10 mouse cellular contexts compared by ENCODE assay signal in the genomic region with DNA sequence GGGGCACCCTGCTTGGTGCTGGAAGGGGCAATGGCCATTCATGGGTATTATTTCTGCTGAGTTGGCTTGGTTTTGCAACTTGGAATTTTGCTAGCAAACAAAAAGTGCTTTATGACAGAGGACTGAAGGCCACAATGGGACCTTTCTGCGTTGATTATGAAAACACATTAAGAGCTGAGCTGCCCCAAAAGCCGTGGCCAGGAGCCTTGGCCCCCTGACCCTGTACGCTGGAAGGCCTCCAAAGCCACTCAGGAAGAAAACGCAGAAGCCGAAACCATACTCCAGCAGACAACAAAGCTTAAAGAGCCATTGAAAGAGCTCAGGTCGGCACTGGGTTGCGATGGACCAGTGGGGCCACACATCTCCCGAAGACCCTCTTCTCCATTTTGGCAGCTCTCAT. TPM values are rescaled to one million over a fixed set of nuclear protein-coding genes. Genes with fewer than 3 reads are reported as not detected.
A peak's percentile ranks its signal among the peaks of the same experiment; 100 is the strongest.
DNase-seq lines count a peak whose midpoint lies in the region; ATAC-seq lines count a peak whose summit lies in the region.
"Had no signal": no experiment of that assay in that cellular context is flagged by ENCODE, and none has a peak within 500 bp of the region (broad histone marks: within the 10 kb centered on the region; RNA-seq: fewer than 3 reads in every experiment).

No protein-coding gene starts in this region.

- WGBS in midbrain, embryonic 13.5 days: 55% methylated on average over 8 of the region's 8 CpGs
- WGBS in midbrain, embryonic 11.5 days: 63% methylated on average over 8 of the region's 8 CpGs
- WGBS in hindbrain, embryonic 11.5 days: 43% methylated on average over 8 of the region's 8 CpGs

- no peak overlapping the region for H3K4me3 ChIP-seq in midbrain, embryonic 13.5 days (replicated peaks)
- H3K4me3 ChIP-seq in midbrain, embryonic 11.5 days (ENCODE audit: low read depth, low read length): no peak overlapping the region
- no peak overlapping the region for H3K4me3 ChIP-seq in hindbrain, embryonic 11.5 days (ENCODE audit: low read depth, low read length)
- H3K4me3 ChIP-seq: forebrain, embryonic 12.5 days; hindbrain, embryonic 13.5 days had no signal

- intact Hi-C loops in heart, postnatal 14 days (cut with DNase I): no loop called here

- no peaks in the 10 kb centered on the region for H3K27me3 ChIP-seq in midbrain, embryonic 13.5 days
- H3K27me3 ChIP-seq in midbrain, embryonic 11.5 days (ENCODE audit: control insufficient read depth, insufficient read depth, low read length): no peaks in the 10 kb centered on the region
- H3K27me3 ChIP-seq in hindbrain, embryonic 11.5 days (ENCODE audit: control insufficient read depth, insufficient read depth, low read length): no peaks in the 10 kb centered on the region
- H3K27me3 ChIP-seq: forebrain, embryonic 12.5 days; hindbrain, embryonic 13.5 days had no signal

- 0 out of 2 replicates have a peak overlapping the region, but pooled peaks have one; percentile 20 for H3K9ac ChIP-seq in midbrain, embryonic 13.5 days (replicated peaks)
- H3K9ac ChIP-seq in midbrain, embryonic 11.5 days (ENCODE audit: low read length): no peak overlapping the region
- no peak overlapping the region for H3K9ac ChIP-seq in hindbrain, embryonic 11.5 days (ENCODE audit: low read depth, low read length)
- H3K9ac ChIP-seq: forebrain, embryonic 12.5 days; hindbrain, embryonic 13.5 days had no signal

- H3K9me3 ChIP-seq in midbrain, embryonic 13.5 days: no peaks in the 10 kb centered on the region
- no peaks in the 10 kb centered on the region for H3K9me3 ChIP-seq in midbrain, embryonic 11.5 days (ENCODE audit: control insufficient read depth, low read length)
- H3K9me3 ChIP-seq in hindbrain, embryonic 11.5 days (ENCODE audit: control insufficient read depth, low read length): no peaks in the 10 kb centered on the region
- H3K9me3 ChIP-seq: forebrain, embryonic 12.5 days; hindbrain, embryonic 13.5 days had no signal

- H3K4me1 ChIP-seq in midbrain, embryonic 13.5 days (replicated peaks): peaks cover 42% of the 10 kb centered on the region
- peaks cover 18% of the 10 kb centered on the region for H3K4me1 ChIP-seq in midbrain, embryonic 11.5 days (ENCODE audit: control insufficient read depth, insufficient read depth, low read length)
- H3K4me1 ChIP-seq in hindbrain, embryonic 11.5 days (replicated peaks; ENCODE audit: control insufficient read depth, insufficient read depth, low read length): 0 out of 2 replicates have a peak, but pooled peaks cover 13% of the 10 kb centered on the region

- peak; percentile 95 for DNase-seq in heart, adult 11 months
- DNase-seq in heart, adult 8-10 months (ENCODE audit: low spot score): no peak
- no peak for DNase-seq in midbrain, embryonic 11.5 days (ENCODE audit: low spot score, missing footprints)
- DNase-seq in heart, postnatal 14 days: peak; percentile 46 to 57
- DNase-seq in ovary, postnatal 14 days (ENCODE audit: low spot score): peak; percentile 54
- DNase-seq in hindbrain, embryonic 11.5 days (ENCODE audit: low spot score): no peak
- no peak for DNase-seq in cerebellum, adult 11-12 months

- no peak overlapping the region for H3K4me2 ChIP-seq in midbrain, embryonic 13.5 days (replicated peaks)
- no peak overlapping the region for H3K4me2 ChIP-seq in midbrain, embryonic 11.5 days
- no peak overlapping the region for H3K4me2 ChIP-seq in hindbrain, embryonic 11.5 days (replicated peaks; ENCODE audit: low read depth, low read length)
- H3K4me2 ChIP-seq: forebrain, embryonic 12.5 days; hindbrain, embryonic 13.5 days had no signal

- H3K27ac ChIP-seq in midbrain, embryonic 13.5 days: no peak overlapping the region
- no peak overlapping the region for H3K27ac ChIP-seq in midbrain, embryonic 11.5 days (ENCODE audit: low read depth, low read length)
- no peak overlapping the region for H3K27ac ChIP-seq in hindbrain, embryonic 11.5 days (ENCODE audit: low read depth, low read length)
- H3K27ac ChIP-seq: forebrain, embryonic 12.5 days; hindbrain, embryonic 13.5 days had no signal

- no peak for ATAC-seq in midbrain, embryonic 13.5 days
- no peak for ATAC-seq in midbrain, embryonic 11.5 days (ENCODE audit: low FRiP score)
- no peak for ATAC-seq in hindbrain, embryonic 11.5 days (ENCODE audit: low FRiP score)

- no peaks in the 10 kb centered on the region for H3K36me3 ChIP-seq in midbrain, embryonic 13.5 days
- H3K36me3 ChIP-seq in midbrain, embryonic 11.5 days (ENCODE audit: control insufficient read depth, insufficient read depth, low read length): no peaks in the 10 kb centered on the region
- no peaks in the 10 kb centered on the region for H3K36me3 ChIP-seq in hindbrain, embryonic 11.5 days (ENCODE audit: control insufficient read depth, insufficient read depth, low read length)
- H3K36me3 ChIP-seq: forebrain, embryonic 12.5 days; hindbrain, embryonic 13.5 days had no signal

RNA-seq across cellular contexts. Expression of a gene that starts 47.2 kb away (rescaled TPM):
- total RNA-seq in heart, adult 8-10 months (2022): 1 to 10 TPM; 5.9 to 8.2 (median 6.5) TPM
- 2.3 and 3.7 TPM in 2 replicates for polyA plus RNA-seq in midbrain, embryonic 13.5 days (2015; fragmentation: Nextera tagmentation; extraction: Ambion mirVana)
- 2.4 and 3.3 TPM in 2 replicates for polyA plus RNA-seq in midbrain, embryonic 11.5 days (2014; fragmentation: Nextera tagmentation; extraction: Ambion mirVana)
- 10 to 100 TPM; 10.2 to 10.7 TPM for total RNA-seq in heart, postnatal 14 days (2021)
- 3.9 and 4.3 TPM in 2 replicates for polyA plus RNA-seq in hindbrain, embryonic 11.5 days (2014; fragmentation: Nextera tagmentation; extraction: Ambion mirVana)

Comparison
In these comparisons a context has a peak if more than half of its experiments do, and no peak if none do; other contexts are left out.
1. DNase-seq: peak in heart, adult 11 months (single experiment), heart, postnatal 14 days (2 of 2) and ovary, postnatal 14 days (single experiment); none in heart, adult 8-10 months (single experiment), midbrain, embryonic 11.5 days (single experiment), hindbrain, embryonic 11.5 days (single experiment) and cerebellum, adult 11-12 months (single experiment).